Mouse (Mus musculus): Measurements from ENCODE around the gene Metap1d.

Gene Metap1d

DNA sequence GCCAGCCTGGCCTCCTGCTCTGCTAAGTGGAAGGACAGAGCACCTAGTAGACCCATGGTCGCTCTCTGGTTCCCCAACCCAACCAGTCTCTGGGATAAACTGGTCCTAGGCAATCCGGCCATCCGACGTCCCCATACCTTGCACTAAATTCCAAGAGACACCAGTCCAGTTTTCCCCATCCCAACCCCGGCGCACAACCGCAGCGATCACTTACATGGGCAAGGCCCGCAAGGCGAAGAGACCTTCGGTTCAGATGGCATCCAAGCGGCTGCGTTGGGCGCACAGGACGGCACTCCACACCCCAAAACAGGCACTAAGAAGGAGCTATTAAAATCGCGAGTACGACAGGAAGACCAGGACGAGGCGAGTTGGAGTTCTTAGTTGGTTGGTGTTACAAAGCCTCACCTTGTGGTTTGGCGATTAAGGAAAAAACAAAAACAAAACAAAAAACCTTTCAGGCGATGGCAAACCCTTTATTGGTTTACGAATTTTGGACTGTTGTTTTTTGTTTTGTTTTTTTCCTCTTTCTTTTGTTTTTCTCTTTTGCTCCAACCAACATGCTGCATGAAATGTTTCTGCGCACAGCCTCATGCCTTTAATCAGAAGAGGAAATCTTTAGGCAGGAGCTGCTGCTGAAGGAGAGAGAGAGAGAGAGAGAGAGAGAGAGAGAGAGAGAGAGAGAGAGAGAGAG lies 74.4 kb downstream of the Metap1d start:
- peak; percentile 14 for DNase-seq (ENCODE audit: low read depth)

DNA sequence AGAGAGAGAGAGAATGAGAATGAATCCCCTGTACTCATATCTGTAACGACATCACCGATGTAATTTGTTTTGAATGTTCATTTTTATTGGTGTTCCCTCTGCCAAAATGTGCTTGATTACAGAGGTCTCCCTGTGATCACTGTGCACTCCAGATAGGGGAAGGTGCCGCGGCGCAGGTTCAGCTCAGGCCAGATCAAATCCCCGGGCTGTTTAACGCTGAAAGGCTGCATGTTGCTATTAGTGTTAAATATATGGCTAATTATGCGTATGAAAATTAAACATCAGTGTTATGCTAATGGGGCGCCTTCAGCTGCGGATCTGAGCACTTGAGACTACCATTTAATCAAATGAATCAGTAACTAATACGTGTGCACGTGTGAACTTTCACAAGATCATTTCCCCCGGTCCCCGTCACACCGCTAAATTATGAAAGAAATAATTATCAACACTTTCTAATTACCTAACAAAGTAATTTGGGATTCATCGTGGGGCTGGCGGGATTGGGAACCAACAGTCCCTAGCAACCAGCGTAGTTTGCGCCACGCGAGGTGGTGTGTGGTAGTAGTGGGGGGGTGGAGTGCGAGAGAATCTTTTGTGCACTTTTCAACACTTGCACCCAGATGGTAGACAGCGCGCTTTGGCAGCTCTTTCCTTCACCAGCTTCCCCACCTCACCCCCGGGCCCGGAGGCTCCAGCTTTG lies 75.1 kb downstream of the Metap1d start, which contains the start of gene Dlx1:
Gene Dlx1 (plus strand): TSS at position 100 of the 700 bp plus-strand sequence.
- DNase-seq (ENCODE audit: low read depth) = no peak

DNA sequence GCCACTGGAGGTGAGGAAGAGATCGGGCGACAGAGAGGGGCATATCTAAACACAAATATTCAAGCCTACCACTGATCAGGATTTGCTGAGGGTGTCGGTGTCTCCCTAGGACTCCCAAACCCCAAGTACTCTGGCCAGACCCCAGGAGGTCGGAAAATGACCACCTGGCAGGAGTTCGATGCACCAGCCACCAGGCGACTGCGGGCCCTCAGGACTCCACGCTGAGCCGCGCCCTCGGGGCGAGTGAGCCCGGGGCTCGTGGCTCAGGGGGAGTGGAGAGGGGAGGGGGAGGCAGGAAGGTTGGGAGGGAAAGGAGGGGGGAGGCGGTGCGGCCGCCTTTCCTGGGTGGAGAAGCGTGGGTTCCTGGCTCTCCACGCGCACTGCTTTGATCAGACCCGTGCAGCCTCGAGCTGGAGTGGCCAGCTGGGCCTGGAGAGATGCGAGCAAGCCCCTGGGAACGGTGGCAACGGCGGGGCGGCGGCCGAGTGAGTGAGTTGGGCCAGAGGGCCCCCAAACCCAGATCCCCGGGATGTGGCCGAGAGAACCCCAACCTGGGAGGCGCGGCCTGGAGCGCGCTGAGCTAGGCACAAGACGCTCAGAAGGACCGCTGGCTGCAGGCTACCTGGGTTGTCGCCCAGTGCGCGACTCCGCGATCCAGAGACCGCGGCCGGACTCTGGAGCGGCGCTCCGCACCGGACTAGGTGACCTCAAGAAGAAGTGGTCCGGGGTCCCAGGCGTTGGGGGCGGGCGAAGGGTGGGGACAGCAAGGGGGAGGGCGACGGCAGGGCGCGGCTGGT lies 75.8 kb downstream of the Metap1d start:
- no peak for DNase-seq (ENCODE audit: low read depth)

DNA sequence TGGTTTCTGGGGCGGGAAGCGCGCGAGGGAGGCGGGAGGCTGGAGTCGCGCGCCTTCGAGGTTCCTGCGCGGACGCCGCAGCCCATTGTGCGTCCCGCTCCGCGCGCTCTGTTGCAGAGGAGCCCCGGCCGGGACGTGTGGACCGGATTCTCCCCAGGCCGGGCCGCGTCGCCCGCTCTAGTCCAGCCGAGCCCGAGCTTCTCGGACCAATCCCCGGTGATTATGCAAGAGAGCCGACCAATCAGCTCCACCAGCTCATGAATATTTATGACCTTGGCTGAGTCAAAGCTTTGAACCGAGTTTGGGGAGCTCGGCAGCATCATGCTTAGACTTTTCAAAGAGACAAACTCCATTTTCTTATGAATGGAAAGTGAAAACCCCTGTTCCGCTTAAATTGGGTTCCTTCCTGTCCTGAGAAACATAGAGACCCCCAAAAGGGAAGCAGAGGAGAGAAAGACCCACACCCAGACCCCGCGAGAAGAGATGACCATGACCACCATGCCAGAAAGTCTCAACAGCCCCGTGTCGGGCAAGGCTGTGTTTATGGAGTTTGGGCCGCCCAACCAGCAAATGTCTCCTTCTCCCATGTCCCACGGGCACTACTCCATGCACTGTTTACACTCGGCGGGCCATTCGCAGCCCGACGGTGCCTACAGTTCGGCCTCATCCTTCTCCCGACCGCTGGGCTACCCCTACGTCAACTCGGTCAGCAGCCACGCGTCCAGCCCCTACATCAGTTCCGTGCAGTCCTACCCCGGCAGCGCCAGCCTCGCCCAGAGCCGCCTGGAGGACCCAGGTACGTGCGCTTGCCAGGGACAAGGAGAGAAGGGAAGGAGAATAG lies 76.7 kb downstream of the Metap1d start:
- peak; percentile 43 for DNase-seq (ENCODE audit: low read depth)

DNA sequence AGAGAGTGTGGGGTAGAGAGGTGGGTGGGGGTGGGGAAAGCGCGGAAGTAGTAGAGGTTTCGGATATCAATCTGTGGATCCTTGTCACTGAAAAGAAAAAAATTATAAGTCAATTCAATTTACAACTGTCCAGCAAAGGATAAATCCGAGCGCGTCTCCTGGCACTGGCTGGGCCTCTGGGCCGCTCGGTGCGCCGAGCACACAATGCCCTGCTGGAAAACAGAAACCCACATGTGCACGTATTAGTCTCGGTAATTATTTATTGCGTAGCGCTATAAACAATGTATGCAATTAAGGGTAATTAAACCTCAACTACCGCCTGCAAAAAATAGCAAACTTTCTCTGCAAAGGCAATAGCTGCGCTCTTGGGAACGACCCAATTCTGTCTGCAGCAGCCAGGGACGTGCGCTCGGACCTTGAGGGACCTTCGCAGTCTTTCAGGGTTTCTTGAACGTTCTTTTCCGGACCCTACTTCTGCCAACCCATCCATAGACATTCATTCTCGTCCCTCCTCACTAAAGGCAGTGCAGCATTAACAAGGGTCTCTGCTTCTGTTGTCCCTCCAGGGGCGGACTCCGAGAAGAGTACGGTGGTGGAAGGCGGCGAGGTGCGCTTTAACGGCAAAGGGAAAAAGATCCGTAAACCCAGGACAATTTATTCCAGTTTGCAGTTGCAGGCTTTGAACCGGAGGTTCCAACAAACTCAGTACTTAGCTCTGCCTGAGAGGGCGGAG lies 77.5 kb downstream of the Metap1d start:
- DNase-seq (ENCODE audit: low read depth) = peak; percentile 17

DNA sequence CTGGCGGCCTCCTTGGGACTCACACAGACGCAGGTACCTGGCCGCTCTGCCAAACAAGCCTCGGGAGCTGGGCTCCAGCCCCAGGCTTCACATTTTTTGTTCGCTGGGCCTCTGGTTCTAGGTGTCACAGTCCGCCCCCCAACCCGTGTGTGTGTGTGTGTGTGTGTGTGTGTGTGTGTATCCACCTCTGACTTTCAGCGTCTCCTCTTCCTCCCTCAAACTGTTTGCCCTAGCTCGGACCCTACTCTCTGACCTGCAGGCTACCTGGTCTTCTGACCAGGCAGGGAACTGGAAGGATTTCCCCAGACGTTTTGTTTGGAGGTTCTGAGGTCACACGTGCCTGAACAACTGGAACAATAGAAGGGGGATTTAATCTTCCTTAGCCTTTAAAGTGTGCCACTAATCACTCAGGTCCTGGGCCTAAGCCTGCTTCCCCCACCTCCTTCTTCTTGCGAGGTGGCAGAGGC lies 78.1 kb downstream of the Metap1d start:
- no peak for DNase-seq (ENCODE audit: low read depth)

DNA sequence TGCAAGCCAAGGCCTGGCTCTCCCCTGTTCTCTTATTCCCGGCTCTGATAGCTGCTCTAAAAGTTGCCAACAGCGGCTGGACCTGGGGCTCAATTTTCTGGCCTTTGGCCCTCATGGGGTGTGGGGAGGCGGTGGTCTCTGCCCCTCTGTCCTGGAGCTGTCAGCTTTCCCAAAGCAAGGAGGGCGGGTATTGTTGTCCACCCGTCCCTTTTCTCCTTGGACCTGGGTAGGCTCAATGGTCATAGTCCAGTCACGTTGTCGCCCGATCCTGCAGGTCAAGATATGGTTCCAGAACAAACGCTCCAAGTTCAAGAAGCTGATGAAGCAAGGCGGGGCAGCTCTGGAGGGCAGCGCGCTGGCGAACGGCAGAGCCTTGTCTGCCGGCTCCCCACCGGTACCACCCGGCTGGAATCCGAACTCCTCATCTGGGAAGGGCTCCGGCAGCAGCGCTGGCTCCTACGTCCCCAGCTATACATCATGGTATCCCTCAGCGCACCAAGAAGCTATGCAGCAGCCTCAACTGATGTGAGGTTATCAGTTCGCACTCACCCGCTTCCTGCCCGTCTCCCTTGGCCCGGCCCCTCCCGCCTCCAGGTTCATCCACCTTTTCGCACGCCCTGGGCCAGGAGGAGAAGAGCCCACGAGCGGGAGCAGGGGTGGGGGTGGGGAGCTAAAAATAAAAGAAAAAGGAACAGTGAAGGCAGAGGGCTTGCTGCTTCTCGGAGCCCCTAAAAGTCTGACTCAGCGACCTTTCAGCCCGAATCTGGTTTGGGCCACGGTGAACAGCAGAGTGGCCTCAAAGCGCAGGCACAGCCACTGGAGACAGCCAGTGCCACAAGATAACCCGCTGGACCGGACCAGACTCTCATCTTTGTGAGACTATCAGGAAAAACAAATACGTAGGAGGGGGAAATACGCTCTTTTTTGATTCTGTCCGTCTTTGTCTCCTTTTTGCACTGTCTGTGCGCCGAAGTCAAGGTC lies 79.2 kb downstream of the Metap1d start:
- DNase-seq (ENCODE audit: low read depth) = peak; percentile 21

DNA sequence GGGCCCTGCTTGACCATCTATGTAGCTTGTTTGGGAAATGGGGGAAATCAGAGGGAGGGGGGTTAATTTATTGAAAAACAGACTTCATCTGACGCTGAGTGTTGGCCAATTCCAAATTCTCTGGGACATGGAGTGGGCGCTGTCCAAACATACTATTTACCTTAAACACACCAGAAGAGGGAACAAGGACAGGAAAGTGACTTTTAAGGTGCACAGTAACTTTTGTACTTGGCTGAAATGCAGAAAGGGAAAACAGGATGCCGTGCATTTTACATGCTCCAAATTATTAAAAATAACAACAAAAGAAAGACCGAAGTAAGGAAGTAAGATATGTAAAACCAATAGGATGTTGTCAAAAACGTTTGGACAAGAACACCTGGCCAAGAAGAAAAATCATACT lies 80.0 kb downstream of the Metap1d start:
- no peak for DNase-seq (ENCODE audit: low read depth)

DNA sequence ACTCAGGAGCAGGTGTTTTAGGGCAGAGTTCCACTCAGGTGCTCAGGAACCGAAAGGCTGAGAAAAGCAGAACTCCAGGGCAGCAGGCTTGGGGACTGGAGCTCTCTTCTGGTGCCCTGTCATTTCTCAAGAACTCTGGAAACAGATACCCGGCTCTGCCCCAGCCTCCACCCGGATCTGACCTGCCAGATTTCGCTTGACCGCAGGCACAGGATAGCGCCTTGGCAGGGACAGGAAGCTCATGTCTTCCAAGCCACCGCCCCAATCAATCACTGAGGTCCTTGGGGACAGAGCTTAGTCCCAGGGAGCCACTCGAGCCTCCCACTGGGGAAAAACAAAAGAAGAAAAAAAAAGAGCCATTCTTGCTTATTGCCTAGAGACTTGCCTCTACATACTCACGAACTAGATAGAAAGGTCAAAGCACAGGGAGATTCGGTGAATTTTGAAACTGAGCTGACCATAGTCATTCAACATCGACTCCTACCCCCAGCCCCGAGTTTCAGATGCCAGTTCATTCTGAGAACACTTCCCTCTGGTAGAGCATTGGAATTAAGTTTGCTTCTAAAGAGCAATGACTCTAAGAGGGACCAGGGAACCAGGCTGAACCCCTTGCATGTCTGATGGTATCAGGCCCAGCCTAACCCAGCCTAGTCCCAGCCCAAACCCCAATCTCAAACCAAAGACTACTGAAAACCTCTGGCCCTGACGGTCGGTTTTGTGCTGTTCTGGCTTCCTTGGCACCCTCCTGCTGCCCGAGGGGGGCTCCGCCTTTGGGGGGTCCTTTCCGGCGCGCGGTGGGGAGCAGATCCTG lies 81.4 kb downstream of the Metap1d start:
- DNase-seq (ENCODE audit: low read depth) = no peak

DNA sequence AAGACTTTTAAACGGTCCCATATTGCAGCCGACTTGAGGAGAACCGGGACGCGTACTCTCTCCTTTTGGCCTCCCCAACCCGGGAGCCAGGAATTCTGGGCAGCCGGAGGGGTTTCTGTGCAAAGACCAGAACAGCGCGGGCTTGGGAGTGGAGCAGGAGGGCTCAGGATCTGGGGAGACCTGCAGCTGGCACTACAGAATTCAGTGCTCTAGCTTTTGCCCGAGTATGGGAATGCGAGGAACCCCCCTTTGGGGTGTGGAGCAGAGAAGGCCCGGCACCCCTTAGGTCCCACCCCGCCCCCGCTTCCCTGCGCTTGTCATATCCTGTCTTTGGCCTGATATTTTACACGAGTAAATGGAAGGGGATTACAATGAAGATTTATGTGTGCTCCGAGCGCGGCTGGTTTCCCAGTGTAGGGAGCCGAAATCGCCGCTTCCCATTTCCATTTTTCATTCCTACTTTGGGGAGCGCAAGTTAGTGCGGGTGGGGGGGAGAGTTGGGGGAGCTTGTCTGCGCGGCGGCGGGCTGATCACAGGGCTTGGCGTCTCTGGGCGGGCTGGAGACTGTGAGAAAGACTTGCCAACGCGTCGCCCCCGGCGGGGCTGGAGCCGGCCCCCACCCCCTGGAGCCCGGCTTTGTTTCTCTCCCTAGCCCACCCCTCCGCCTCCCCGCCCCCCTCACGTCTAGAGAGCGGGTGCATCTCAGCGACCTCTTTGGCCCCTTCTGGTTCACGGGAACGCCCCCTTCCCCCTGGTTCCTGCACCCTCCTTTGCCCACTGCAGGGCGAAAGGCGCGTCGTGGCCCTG lies 87.7 kb downstream of the Metap1d start:
- DNase-seq (ENCODE audit: low read depth) = peak; percentile 18

DNA sequence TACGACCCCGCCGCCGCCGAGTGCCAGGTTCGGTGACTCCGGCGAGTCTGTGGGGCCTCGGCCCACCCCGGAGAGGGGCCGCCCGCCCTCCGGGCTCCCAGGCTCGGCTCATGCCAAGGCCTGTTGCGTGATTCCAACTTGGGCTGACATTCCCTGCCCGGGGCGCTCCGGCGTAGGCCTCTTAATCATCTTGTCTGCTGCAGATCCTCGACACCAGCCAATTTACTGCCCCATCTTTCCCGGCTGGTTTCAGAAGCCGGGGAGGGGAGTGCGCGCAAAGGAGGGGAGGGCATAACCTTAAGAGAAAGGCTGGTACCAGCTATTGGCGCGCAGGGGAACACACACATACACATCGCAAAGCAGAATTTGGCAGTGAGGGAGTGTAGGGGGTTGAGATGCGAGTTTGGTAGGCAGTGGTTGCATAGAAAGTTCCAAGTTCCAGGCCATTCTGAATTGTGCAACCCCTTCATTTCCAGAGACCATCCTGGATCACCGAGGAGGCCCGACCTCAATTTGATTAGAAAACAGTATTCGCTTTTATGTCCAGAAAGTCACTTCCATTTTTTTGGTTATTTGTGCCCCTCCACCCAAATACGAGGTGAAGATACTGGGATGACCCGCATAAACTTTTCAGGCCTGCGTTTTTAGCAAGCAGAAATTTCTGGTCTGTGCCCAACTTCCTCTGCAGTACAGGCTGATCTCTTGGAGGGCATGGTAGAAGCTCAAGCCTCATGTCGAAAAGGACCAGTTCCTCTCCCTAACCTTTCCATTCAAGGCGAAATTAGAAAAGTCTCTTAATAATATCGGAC lies 88.5 kb downstream of the Metap1d start:
- DNase-seq (ENCODE audit: low read depth) = no peak

DNA sequence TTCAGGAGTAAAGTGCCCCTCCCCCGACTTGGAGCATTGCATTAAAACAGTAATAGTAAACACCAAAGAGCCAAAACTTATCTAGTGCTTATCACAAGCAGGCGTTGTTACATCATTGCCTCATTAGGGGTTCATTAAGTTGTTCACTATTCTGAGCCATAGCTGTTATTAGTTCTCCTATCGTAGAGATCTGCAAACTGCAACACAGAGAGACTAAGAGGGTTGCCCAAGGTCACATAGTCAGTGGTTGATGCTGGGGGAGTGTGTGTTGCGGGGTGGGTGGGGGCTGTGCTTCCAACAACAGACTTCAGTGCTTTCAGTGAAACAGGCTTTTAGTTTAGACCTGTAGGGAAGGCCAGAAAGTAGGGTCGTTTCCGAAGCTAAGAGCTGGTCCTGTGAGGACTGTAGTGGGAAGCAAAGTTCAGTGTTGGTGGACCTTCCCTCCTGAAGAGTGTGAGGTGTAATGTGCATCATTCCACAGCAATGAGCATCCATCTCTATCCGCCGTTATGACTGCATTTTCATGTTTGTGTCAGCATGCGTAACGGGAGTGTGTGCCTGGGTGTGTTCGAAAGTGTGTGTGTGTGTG lies 89.2 kb downstream of the Metap1d start:
- peak; percentile 19 for DNase-seq (ENCODE audit: low read depth)

DNA sequence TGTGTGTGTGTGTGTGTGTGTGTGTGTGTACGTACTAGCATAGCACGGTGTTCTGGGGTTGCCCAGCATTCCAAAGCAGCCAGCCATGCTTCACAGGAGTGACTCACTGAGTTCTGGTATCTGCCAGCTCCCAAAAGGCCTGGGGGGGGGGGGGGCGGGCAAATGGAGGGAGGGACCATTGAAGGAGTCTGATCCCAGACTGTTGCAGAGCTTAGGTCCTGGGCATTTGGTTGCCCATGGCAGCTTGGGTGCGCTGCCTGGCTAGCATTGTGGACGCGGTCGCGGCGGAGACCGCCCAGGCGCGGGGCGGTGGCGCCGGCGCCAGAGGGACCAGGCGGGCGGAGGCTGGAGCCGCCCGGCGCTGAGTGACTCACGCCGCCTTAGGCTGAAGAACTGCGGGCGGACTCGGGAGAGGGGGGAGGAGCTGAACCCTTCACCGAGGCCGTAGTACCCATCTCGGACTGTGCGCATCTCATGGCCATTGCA lies 89.8 kb downstream of the Metap1d start:
- peak; percentile 19 for DNase-seq (ENCODE audit: low read depth)

DNA sequence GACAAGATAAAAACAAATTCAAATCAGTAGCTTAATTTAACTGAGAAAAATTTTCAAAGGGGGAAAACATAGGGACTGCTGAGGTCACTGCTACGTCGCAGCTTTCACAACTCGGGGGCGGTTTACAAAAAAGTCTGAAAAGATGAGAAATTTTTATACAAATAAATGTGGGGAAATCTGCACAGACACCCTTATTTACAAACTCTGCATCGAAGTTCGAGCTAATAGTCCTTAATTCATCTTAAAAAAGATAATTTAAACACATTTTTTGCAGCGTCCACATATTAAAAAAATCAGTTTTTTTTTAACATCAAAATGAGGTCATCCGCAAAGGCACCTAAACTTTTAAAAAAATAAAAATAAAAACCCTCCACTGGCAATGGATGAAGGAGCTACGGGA lies 90.5 kb downstream of the Metap1d start:
- no peak for DNase-seq (ENCODE audit: low read depth)

DNA sequence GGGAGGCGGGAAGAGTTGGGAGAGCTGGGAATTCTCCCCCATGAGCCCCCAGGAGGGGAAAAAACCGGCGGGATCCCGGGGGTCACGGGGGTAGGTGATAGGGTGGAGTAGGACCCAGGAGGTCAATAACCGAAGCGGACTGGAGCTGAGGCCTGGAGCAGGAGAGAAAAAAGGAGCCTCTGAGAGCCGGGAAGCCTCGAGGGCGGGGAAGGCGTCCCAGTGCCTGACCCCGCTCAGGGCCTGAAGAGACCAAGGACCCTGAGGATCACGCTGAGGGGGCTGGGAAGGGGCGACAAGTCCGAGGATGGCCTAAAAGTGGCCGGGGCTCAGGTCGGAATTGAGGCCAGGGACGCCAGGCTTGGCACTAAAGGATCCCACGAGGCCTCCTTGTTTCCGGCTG lies 90.9 kb downstream of the Metap1d start:
- DNase-seq (ENCODE audit: low read depth) = peak; percentile 16

DNA sequence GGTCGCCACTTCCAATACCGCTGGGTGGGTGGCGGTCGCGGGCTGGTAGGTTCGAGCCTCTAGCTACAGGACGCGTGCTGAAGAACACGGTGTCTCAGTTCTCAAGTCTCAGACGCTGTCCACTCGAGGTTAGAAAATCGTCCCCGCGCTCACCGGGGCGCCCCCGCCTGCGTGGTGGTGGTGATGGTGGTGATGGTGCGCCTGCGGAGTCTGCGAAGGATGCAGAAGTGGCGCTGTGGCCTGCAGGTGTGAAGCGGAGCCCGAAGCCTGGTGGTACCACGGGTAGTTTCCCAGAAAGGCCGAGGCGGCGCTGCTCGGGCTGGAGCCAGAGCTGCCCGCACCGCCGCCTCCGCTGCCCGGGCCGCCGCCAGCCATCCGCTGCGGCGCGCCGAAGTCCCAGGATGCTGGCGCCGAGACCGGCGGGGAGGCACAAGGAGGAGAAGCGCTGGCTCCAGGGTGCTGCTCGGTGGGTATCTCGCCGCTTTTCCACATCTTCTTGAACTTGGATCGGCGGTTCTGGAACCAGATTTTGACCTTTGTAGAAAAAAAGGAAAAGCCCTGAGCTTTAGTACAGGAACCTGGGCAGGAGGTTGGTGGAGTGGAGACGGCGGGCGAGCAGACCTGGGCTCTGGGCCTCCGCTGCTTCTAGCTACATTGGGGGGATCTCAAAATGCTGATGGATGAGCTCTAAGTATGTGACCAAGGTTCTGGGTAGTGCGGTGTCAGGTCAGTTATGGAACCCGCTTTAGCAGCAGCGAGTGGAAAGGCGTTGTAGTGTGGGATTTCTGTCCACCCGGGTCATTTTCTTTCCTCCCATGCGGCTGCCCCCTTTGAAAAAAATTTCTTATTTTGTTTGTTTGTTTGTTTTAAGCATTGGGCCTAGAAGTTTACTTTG lies 91.6 kb downstream of the Metap1d start:
- peak; percentile 36 for DNase-seq (ENCODE audit: low read depth)

Data from naive thymus-derived CD4-positive, alpha-beta T cell, adult 2 months (primary cell).